Mouse (Mus musculus) myocyte (in vitro differentiated cells): ENCODE data around the gene Cep152. TPM values are rescaled to one million over a fixed set of nuclear protein-coding genes. Genes with fewer than 3 reads are reported as not detected.

Experiments used
- H3K27me3 ChIP-seq: one replicate; pipeline ENCODE4 v1.6.1; 2011; ENCODE audit not compliant: control insufficient read depth, insufficient read depth, insufficient read length
- H3K36me3 ChIP-seq: one replicate; pipeline ENCODE4 v1.6.1; 2011; ENCODE audit not compliant: control insufficient read depth, insufficient read depth
- H3K4me2 ChIP-seq: one replicate; pipeline ENCODE4 v1.6.1; 2011; ENCODE audit warnings: low read depth, control low read depth
- H3K4me3 ChIP-seq: one replicate; pipeline ENCODE4 v1.5.1; 2011; ENCODE audit warnings: mild to moderate bottlenecking, control low read depth, moderate library complexity
- H3K79me2 ChIP-seq: one replicate; pipeline ENCODE4 v1.6.1; 2011; ENCODE audit not compliant: control insufficient read depth, insufficient read depth
- H3ac ChIP-seq: one replicate; pipeline ENCODE4 v1.6.1; 2011; ENCODE audit not compliant: control insufficient read depth, insufficient read length
- CEBPB ChIP-seq: IDR thresholded peaks from 2 replicates; pipeline ENCODE4 v1.6.1; 2011; ENCODE audit warnings: mild to moderate bottlenecking, moderate library complexity; ENCODE audit not compliant: poor library complexity, insufficient read depth, severe bottlenecking
- E2F4 ChIP-seq: IDR thresholded peaks from one replicate; pipeline ENCODE4 v1.6.1; 2011; ENCODE audit warnings: mild to moderate bottlenecking, control low read depth, moderate library complexity; ENCODE audit not compliant: insufficient read depth
- MAX ChIP-seq: IDR thresholded peaks from one replicate; pipeline ENCODE4 v1.6.1; 2011; ENCODE audit warnings: low read depth, mild to moderate bottlenecking, control low read depth
- MYOD1 ChIP-seq, 3 experiments: IDR thresholded peaks; one replicate each; pipeline ENCODE4 v1.6.1; 2011; ENCODE audit warnings: control low read depth in 2 of 3, low read depth in 2 of 3, mild to moderate bottlenecking in 2 of 3, moderate library complexity in 1 of 3; ENCODE audit not compliant: insufficient read length in 2 of 3, control insufficient read depth in 1 of 3
- MYOG ChIP-seq, 3 experiments: IDR thresholded peaks; one replicate each; pipeline ENCODE4 v1.6.1; 2011; ENCODE audit warnings: control low read depth in 2 of 3, low read depth in 2 of 3, mild to moderate bottlenecking in 2 of 3; ENCODE audit not compliant: insufficient read length in 2 of 3, control insufficient read depth in 1 of 3, insufficient read depth in 1 of 3
- POLR2A ChIP-seq: IDR thresholded peaks from one replicate; pipeline ENCODE4 v1.6.1; 2011; ENCODE audit warnings: low read depth, mild to moderate bottlenecking, control low read depth, moderate library complexity; ENCODE audit not compliant: insufficient read length
- POLR2AphosphoS2 ChIP-seq: IDR thresholded peaks from one replicate; pipeline ENCODE4 v1.6.1; 2011; ENCODE audit warnings: low read depth, control low read depth; ENCODE audit not compliant: insufficient read length
- REST ChIP-seq: IDR thresholded peaks from one replicate; pipeline ENCODE4 v1.6.1; 2011; ENCODE audit warnings: mild to moderate bottlenecking, control low read depth, moderate library complexity; ENCODE audit not compliant: insufficient read depth, insufficient read length
- SRF ChIP-seq: IDR thresholded peaks from one replicate; pipeline ENCODE4 v1.6.1; 2011; ENCODE audit warnings: low read depth; ENCODE audit not compliant: control insufficient read depth, insufficient read length
- TCF12 ChIP-seq: IDR thresholded peaks from one replicate; pipeline ENCODE4 v1.6.1; 2011; ENCODE audit warnings: mild to moderate bottlenecking, control low read depth; ENCODE audit not compliant: poor library complexity, insufficient read depth, severe bottlenecking
- TCF3 ChIP-seq: IDR thresholded peaks from one replicate; pipeline ENCODE4 v1.6.1; 2011; ENCODE audit warnings: low read depth, control low read depth; ENCODE audit not compliant: insufficient read length
- USF1 ChIP-seq: IDR thresholded peaks from one replicate; pipeline ENCODE4 v1.6.1; 2011; ENCODE audit warnings: low read depth, mild to moderate bottlenecking, control low read depth, moderate library complexity
- polyA plus RNA-seq: library from polyadenylated mRNA; unstranded; fragments of >200 nt; fragmentation: generic; extraction: Trizol; gene quantifications from one replicate; pipeline ENCODE4 v1.2.1, GENCODE M21; 2012; ENCODE audit warnings: missing spikeins

Gene Cep152
- polyA plus RNA-seq, 1 experiment, result 0.80 TPM

DNA sequence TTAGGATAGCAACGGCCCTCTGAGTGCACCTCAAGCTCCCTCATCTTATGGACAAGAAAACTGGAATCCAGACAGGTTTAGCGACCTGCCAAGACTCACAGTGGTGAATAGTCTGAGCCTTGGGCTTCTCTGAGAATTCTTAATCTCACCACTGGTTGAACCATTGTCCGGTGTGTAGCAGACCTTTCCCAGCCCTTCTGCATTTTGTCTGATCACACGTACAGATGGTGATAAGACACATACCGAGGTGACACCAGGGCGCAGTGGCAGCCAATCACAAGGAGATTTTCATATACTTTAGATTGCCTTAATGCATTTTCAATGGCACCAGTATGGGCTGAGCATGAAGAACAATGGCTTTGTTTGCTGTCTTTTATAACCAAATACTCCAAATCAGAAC is 3.6 kb upstream of the Cep152 start:
- no peak overlapping the region for H3K4me2 ChIP-seq
- TF ChIP-seq POLR2AphosphoS2 (no peak), MYOG (IDR thresholded peaks at IDR 0.05; ENCODE audit: control insufficient read depth in 1 of 3, insufficient read depth in 1 of 3, insufficient read length in 2 of 3, low read depth in 2 of 3) (no peak), TCF3 (no peak), USF1 (no peak), E2F4 (no peak), MAX (no peak), SRF (no peak), MYOD1 (IDR thresholded peaks at IDR 0.05; ENCODE audit: control insufficient read depth in 1 of 3, insufficient read length in 2 of 3, low read depth in 2 of 3) (no peak), CEBPB (no peak), POLR2A (no peak), REST (no peak), TCF12 (no peak)
- H3K36me3 ChIP-seq, result no peaks in the 10 kb centered on the region
- no peaks in the 10 kb centered on the region for H3K27me3 ChIP-seq
- peaks cover 6% of the 10 kb centered on the region for H3K79me2 ChIP-seq
- no peak overlapping the region for H3K4me3 ChIP-seq
- H3ac ChIP-seq, result no peak overlapping the region

GRCm38 (mm10) chr2:125626536-125626935 is 1.6 kb upstream of the Cep152 start:
- no peaks in the 10 kb centered on the region for H3K36me3 ChIP-seq
- H3K4me2 ChIP-seq, result no peak overlapping the region

DNA sequence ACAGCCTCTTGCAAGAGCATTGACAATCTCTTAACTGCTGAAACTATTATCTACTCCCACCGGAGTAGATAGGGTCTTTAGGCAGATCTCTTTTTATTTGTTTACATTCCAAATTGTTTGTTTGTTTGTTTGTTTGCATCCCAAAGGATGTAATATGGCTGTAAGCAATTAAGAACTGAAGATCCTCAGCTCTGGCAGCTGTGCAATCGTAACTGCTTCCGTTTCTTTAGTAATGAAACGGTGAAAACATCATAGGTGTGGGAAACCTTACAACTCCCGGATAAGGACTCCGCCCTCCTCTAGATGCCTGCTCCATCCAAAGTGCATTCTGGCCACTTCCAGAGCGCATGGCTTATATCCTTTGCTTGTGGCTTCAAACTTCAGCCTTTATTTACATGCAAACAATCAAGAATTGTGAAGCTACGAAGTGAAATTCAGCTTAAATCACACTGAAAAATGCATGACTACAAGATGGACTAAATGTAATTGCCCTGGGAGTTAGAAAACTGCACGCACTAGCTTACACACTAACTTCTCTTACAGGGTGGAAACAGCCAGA is 707 bp downstream of the Cep152 start:
- H3K27me3 ChIP-seq, result no peaks in the 10 kb centered on the region
- H3K79me2 ChIP-seq, result peaks cover 31% of the 10 kb centered on the region
- peak overlapping the region; percentile 64 for H3K4me3 ChIP-seq
- peaks cover 9% of the 10 kb centered on the region for H3K36me3 ChIP-seq
- H3K4me2 ChIP-seq, result peak overlapping the region; percentile 88
- no peak for TF ChIP-seq SRF
- no peak for TF ChIP-seq TCF3
- no peak for TF ChIP-seq USF1
- peak overlapping the region; percentile 3 for H3ac ChIP-seq

More at GRCm38 (mm10) chr2:125626536-125626935, 1.6 kb upstream of the Cep152 start:
- peaks cover 26% of the 10 kb centered on the region for H3K79me2 ChIP-seq
- H3K27me3 ChIP-seq, result no peaks in the 10 kb centered on the region
- no peak overlapping the region for H3ac ChIP-seq
- no peak overlapping the region for H3K4me3 ChIP-seq
- TF ChIP-seq USF1 (no peak), E2F4 (no peak), MYOG (IDR thresholded peaks at IDR 0.05; ENCODE audit: control insufficient read depth in 1 of 3, insufficient read depth in 1 of 3, insufficient read length in 2 of 3, low read depth in 2 of 3) (no peak)

DNA sequence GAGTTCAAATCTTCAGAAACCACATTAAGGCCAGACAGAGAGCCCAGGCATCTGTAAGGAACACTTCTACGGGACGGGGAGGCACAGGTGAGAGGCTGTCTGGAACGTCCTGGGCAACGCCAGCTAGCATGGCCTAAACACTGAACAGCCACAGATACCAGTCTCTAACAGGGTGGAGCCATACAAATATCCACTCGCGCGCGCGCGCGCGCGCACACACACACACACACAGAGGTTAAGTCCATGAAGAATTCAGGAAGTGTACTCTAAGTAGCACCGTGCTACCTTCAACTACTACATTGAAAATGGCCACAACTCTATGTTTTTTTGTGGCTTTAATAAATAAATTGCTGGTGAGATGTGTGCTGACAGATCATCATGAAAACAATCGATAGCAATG is 1.7 kb downstream of the Cep152 start:
- Histone ChIP-seq H3ac (no peak overlapping the region), H3K4me3 (peak overlapping the region; percentile 64), H3K79me2 (peaks cover 31% of the 10 kb centered on the region), H3K36me3 (peaks cover 9% of the 10 kb centered on the region), H3K27me3 (no peaks in the 10 kb centered on the region), H3K4me2 (peak overlapping the region; percentile 88)
- no peak for TF ChIP-seq TCF12
- no peak for TF ChIP-seq E2F4
- TF ChIP-seq MAX, result no peak
- TF ChIP-seq USF1, result no peak
- TF ChIP-seq POLR2AphosphoS2, result no peak
- no peak for TF ChIP-seq SRF
- no peak for TF ChIP-seq POLR2A
- no peak for TF ChIP-seq MYOG (IDR thresholded peaks at IDR 0.05; ENCODE audit: control insufficient read depth in 1 of 3, insufficient read depth in 1 of 3, insufficient read length in 2 of 3, low read depth in 2 of 3)
- no peak for TF ChIP-seq CEBPB
- no peak for TF ChIP-seq TCF3
- TF ChIP-seq MYOD1 (IDR thresholded peaks at IDR 0.05; ENCODE audit: control insufficient read depth in 1 of 3, insufficient read length in 2 of 3, low read depth in 2 of 3), result no peak
- no peak for TF ChIP-seq REST

- Histone ChIP-seq H3K4me2 (no peak overlapping the region), H3K36me3 (peaks cover 9% of the 10 kb centered on the region), H3ac (no peak overlapping the region), H3K4me3 (no peak overlapping the region), H3K27me3 (no peaks in the 10 kb centered on the region), H3K79me2 (peaks cover 31% of the 10 kb centered on the region)
- TF ChIP-seq REST, result no peak
- no peak for TF ChIP-seq TCF3
- no peak for TF ChIP-seq MYOG (IDR thresholded peaks at IDR 0.05; ENCODE audit: control insufficient read depth in 1 of 3, insufficient read depth in 1 of 3, insufficient read length in 2 of 3, low read depth in 2 of 3)
- no peak for TF ChIP-seq TCF12
- TF ChIP-seq MYOD1 (IDR thresholded peaks at IDR 0.05; ENCODE audit: control insufficient read depth in 1 of 3, insufficient read length in 2 of 3, low read depth in 2 of 3), result no peak
- no peak for TF ChIP-seq POLR2A
Measured at GRCm38 (mm10) chr2:125620213-125620907, 4.6 kb downstream of the Cep152 start.
